Mouse (Mus musculus) A20 (cell line): Measurements from ENCODE around the gene Kcnmb3.

Experiments
- DNase-seq: peaks from one replicate; pipeline ENCODE4 v3.0.0-alpha.2; 2011; ENCODE audit warnings: low read depth, low spot score

The Kcnmb3 gene

GRCm38 (mm10) chr3:32495088-32495770, 3.2 kb upstream of the Kcnmb3 start:
- DNase-seq = no peak

GRCm38 (mm10) chr3:32494387-32495087, 2.5 kb upstream of the Kcnmb3 start:
- peak; percentile 79 for DNase-seq

GRCm38 (mm10) chr3:32490928-32491315, 1.1 kb downstream of the Kcnmb3 start:
- peak; percentile 87 for DNase-seq

GRCm38 (mm10) chr3:32490076-32490927, 1.7 kb downstream of the Kcnmb3 start:
- DNase-seq = peak; percentile 91

- no peak for DNase-seq
Measured at GRCm38 (mm10) chr3:32488172-32488571, 3.9 kb downstream of the Kcnmb3 start.

GRCm38 (mm10) chr3:32486543-32486942, 5.5 kb downstream of the Kcnmb3 start:
- peak; percentile 26 for DNase-seq

GRCm38 (mm10) chr3:32483035-32483434, 9.0 kb downstream of the Kcnmb3 start:
- DNase-seq = no peak

- no peak for DNase-seq
Measured at GRCm38 (mm10) chr3:32479961-32480360, 12.1 kb downstream of the Kcnmb3 start.

GRCm38 (mm10) chr3:32473184-32473583, 18.8 kb downstream of the Kcnmb3 start:
- no peak for DNase-seq

- DNase-seq = no peak
Measured at GRCm38 (mm10) chr3:32472191-32472900, 19.7 kb downstream of the Kcnmb3 start.

- no peak for DNase-seq
Measured at GRCm38 (mm10) chr3:32471098-32471497, 20.9 kb downstream of the Kcnmb3 start.

GRCm38 (mm10) chr3:32470449-32470848, 21.6 kb downstream of the Kcnmb3 start:
- DNase-seq = no peak

- DNase-seq = no peak
Measured at GRCm38 (mm10) chr3:32468411-32468810, 23.6 kb downstream of the Kcnmb3 start.

- DNase-seq = no peak
Measured at GRCm38 (mm10) chr3:32467321-32467720, 24.7 kb downstream of the Kcnmb3 start.

- peak; percentile 71 for DNase-seq
Measured at GRCm38 (mm10) chr3:32459777-32460176, 32.3 kb downstream of the Kcnmb3 start.

- no peak for DNase-seq
Measured at GRCm38 (mm10) chr3:32454329-32455021, 37.6 kb downstream of the Kcnmb3 start.

GRCm38 (mm10) chr3:32441710-32442109, 50.3 kb downstream of the Kcnmb3 start:
- DNase-seq = no peak

GRCm38 (mm10) chr3:32438716-32439115, 53.3 kb downstream of the Kcnmb3 start:
- no peak for DNase-seq

GRCm38 (mm10) chr3:32437820-32438219, 54.2 kb downstream of the Kcnmb3 start:
- no peak for DNase-seq

- no peak for DNase-seq
Measured at GRCm38 (mm10) chr3:32437297-32437696, 54.7 kb downstream of the Kcnmb3 start.

GRCm38 (mm10) chr3:32436101-32436500, 55.9 kb downstream of the Kcnmb3 start:
- DNase-seq = no peak
